40 mouse cellular contexts compared by ENCODE assay signal in the genomic region with DNA sequence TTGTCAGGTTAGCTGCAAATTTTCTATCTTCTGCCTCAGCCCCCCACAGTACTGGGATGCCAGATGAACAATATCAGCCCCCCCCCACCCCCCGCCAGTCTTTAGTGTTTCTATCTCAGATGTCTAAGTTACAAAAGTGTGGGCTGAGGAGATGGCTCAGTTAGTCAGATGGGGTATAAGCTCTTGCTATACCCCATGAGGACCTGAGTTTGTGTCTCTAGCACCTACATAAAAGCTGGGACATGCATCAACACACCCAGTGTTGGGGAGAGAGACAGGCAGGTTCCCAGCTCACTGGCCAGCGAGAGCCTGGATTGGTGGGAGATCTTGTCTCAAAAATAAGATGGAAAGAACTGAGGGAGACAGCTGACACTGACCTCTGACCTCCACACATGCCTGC. TPM values are rescaled to one million over a fixed set of nuclear protein-coding genes. Genes with fewer than 3 reads are reported as not detected.
"Had no signal": no experiment of that assay in that cellular context is flagged by ENCODE, and none has a peak within 500 bp of the region (broad histone marks: within the 10 kb centered on the region; RNA-seq: fewer than 3 reads in every experiment).

No protein-coding gene starts in this region.

- H3K36me3 ChIP-seq: limb, embryonic 10.5 days; limb, embryonic 12.5 days; limb, embryonic 13.5 days; limb, embryonic 15.5 days; liver, embryonic 12.5 days; liver, embryonic 13.5 days; liver, embryonic 15.5 days; lung, embryonic 15.5 days; midbrain, embryonic 10.5 days; midbrain, embryonic 12.5 days; midbrain, embryonic 15.5 days; neural tube, embryonic 12.5 days had no signal

- H3K4me3 ChIP-seq: left cerebral cortex, adult 2 months; limb, embryonic 10.5 days; limb, embryonic 12.5 days; limb, embryonic 13.5 days; limb, embryonic 15.5 days; liver, embryonic 12.5 days; liver, embryonic 13.5 days; liver, embryonic 15.5 days; lung, embryonic 15.5 days; megakaryocyte, embryonic 14.5 days; midbrain, embryonic 10.5 days; midbrain, embryonic 12.5 days; midbrain, embryonic 15.5 days; myocyte; neural tube, embryonic 12.5 days had no signal

- H3K27me3 ChIP-seq: limb, embryonic 13.5 days; limb, embryonic 15.5 days; liver, embryonic 13.5 days; neural tube, embryonic 12.5 days had no signal

- ATAC-seq: liver, embryonic 12.5 days; liver, postnatal 0 days; lung, postnatal 0 days; midbrain, embryonic 15.5 days; midbrain, embryonic 16.5 days had no signal

- H3K27ac ChIP-seq: left cerebral cortex, adult 2 months; limb, embryonic 10.5 days; limb, embryonic 12.5 days; limb, embryonic 13.5 days; limb, embryonic 15.5 days; liver, embryonic 12.5 days; liver, embryonic 13.5 days; liver, embryonic 14.5 days; liver, embryonic 15.5 days; lung, embryonic 15.5 days; macrophage; midbrain, embryonic 10.5 days; midbrain, embryonic 12.5 days; midbrain, embryonic 15.5 days; neural tube, embryonic 12.5 days had no signal

- H3K9me3 ChIP-seq: limb, embryonic 10.5 days; limb, embryonic 13.5 days; limb, embryonic 15.5 days; liver, embryonic 12.5 days; liver, embryonic 15.5 days; lung, embryonic 15.5 days; midbrain, embryonic 12.5 days; midbrain, embryonic 15.5 days had no signal

- H3K4me2 ChIP-seq: limb, embryonic 12.5 days; limb, embryonic 13.5 days; limb, embryonic 15.5 days; liver, embryonic 11.5 days; liver, embryonic 12.5 days; liver, embryonic 13.5 days; liver, embryonic 15.5 days; lung, embryonic 14.5 days; lung, embryonic 15.5 days; midbrain, embryonic 12.5 days; midbrain, embryonic 15.5 days; neural tube, embryonic 12.5 days had no signal

- H3K4me1 ChIP-seq: liver, embryonic 12.5 days; liver, embryonic 13.5 days; liver, embryonic 15.5 days; megakaryocyte, embryonic 14.5 days had no signal

- DNase-seq: left cerebral cortex, postnatal 4 days; liver; liver, embryonic 13.5 days; liver, postnatal 0 days; lung, adult 18-20 months; lung, adult 2 months; lung, embryonic 14.5 days; lung, postnatal 10 days; lung, postnatal 14 days; lung, postnatal 36 days; lung, postnatal 4 days; midbrain, embryonic 14.5 days had no signal

- H3K9ac ChIP-seq: limb, embryonic 12.5 days; limb, embryonic 13.5 days; limb, embryonic 15.5 days; liver, embryonic 12.5 days; liver, embryonic 13.5 days; liver, embryonic 14.5 days; liver, embryonic 15.5 days; liver, postnatal 0 days; lung, embryonic 14.5 days; lung, embryonic 15.5 days; midbrain, embryonic 12.5 days; midbrain, embryonic 15.5 days; neural tube, embryonic 12.5 days had no signal

RNA-seq across cellular contexts. Expression of a gene that starts 59.0 kb away (rescaled TPM):
- total RNA-seq: liver, adult 2 months; megakaryocyte progenitor cell, adult 5-6 weeks; megakaryocyte, adult 5-6 weeks; megakaryocyte-erythroid progenitor cell, adult 5-6 weeks; monocyte, adult 5-6 weeks had no signal
- polyA plus RNA-seq: limb, embryonic 10.5 days; limb, embryonic 11.5 days; limb, embryonic 12.5 days; limb, embryonic 13.5 days; limb, embryonic 14.5 days; limb, embryonic 15.5 days; liver, adult 2 months; liver, embryonic 11.5 days; liver, embryonic 12.5 days; liver, embryonic 13.5 days; liver, embryonic 14.5 days; liver, embryonic 15.5 days; liver, embryonic 16.5 days; liver, postnatal 0 days; lung, adult 2 months; lung, embryonic 14.5 days; lung, embryonic 15.5 days; lung, embryonic 16.5 days; lung, postnatal 0 days; macrophage; myocyte had no signal
